Mouse (Mus musculus): ENCODE measurements around the gene Gm11034. TPM values are rescaled to one million over a fixed set of nuclear protein-coding genes. Genes with fewer than 3 reads are reported as not detected.

The Gm11034 gene
- polyA plus RNA-seq (2015; fragmentation: Nextera tagmentation; extraction: Ambion mirVana): not detected in 2 replicates

DNA sequence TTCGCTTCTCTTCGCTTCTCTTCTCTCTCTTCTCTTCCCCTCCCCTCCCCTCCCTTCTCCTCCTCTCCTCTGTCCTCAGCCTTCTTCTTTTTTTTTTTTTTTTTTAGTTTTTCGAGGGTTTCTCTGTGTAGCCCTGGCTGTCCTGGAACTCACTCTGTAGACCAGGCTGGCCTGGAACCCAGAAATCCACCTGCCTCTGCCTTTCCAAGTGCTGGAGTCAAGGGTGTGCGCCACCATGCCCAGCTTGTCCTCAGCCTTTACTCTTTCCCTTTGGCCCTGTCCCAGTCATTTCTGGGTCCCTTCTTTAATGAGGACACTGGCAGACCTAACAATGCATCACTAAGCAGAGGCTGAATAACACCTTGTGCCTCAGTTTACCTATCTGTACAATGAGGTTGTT is at the start of gene Gm11034:
Gene Gm11034 (minus strand): TSS at position 101 of the 400 bp plus-strand sequence.
- no peaks in the 10 kb centered on the region for H3K36me3 ChIP-seq
- no peak within 1 kb of the TSS for H3K4me3 ChIP-seq (replicated peaks)
- no peak for ATAC-seq
- H3K4me2 ChIP-seq (replicated peaks): no peak within 1 kb of the TSS
- no peak within 1 kb of the TSS for H3K9ac ChIP-seq
- no peaks in the 10 kb centered on the region for H3K4me1 ChIP-seq (replicated peaks)
- 0 out of 2 replicates have a peak, but pooled peaks cover 2% of the 10 kb centered on the region for H3K27me3 ChIP-seq (replicated peaks)
- H3K27ac ChIP-seq: no peak within 1 kb of the TSS
- no peaks in the 10 kb centered on the region for H3K9me3 ChIP-seq
- 71% methylated on average over 4 of the region's 4 CpGs for WGBS

DNA sequence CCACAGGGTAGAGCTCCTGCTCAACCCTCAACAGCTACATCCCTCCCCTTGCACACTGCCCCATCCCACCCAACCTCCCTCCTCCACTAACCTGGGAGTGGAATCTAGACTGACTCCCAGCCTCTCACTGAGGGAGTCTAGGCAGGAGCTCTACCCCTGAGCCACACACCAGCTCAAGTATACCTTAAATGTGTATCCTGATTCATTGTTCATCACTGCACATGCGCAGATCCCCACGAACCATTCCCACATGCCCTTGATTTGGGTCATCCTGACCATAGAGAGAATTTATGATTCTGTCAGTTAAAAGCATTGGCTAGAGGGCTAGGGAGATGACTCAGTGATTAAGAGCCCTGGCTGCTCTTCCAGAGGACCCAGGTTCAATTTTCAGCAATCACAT is 49.3 kb upstream of the Gm11034 start:
- H3K4me3 ChIP-seq (replicated peaks): no peak overlapping the region
- no peak overlapping the region for H3K4me2 ChIP-seq (replicated peaks)
- ATAC-seq: no peak
- 79% methylated on average over 2 of the region's 2 CpGs for WGBS
- no peak overlapping the region for H3K27ac ChIP-seq
- no peak overlapping the region for H3K9ac ChIP-seq
- H3K9me3 ChIP-seq: no peaks in the 10 kb centered on the region
- no peaks in the 10 kb centered on the region for H3K36me3 ChIP-seq
- no peaks in the 10 kb centered on the region for H3K4me1 ChIP-seq (replicated peaks)
- no peaks in the 10 kb centered on the region for H3K27me3 ChIP-seq (replicated peaks)

DNA sequence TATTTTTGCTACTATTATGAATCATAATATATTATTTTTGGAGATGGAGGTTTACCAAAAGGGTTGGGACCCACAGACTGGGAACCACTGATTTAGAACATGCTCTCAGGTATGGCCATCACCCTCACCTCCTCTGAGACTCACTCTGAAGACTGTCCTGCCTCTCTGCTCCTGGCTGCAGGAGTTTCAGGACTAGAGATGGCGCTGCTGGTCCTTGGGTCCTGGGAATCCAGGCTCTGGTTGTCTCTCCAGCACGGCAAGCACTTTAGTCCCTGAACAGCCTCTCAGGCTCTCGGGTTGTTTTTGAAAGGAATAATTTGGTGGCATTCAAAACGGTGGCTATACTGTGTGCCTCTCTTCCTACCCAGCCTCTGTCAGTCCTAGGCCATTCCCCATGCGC is 48.4 kb upstream of the Gm11034 start:
- H3K27ac ChIP-seq: no peak overlapping the region
- 54% methylated on average over 5 of the region's 5 CpGs for WGBS
- no peaks in the 10 kb centered on the region for H3K9me3 ChIP-seq
- no peak overlapping the region for H3K4me2 ChIP-seq (replicated peaks)
- H3K27me3 ChIP-seq (replicated peaks): no peaks in the 10 kb centered on the region
- no peak for ATAC-seq
- H3K36me3 ChIP-seq: no peaks in the 10 kb centered on the region
- no peak overlapping the region for H3K9ac ChIP-seq
- H3K4me3 ChIP-seq (replicated peaks): no peak overlapping the region
- no peaks in the 10 kb centered on the region for H3K4me1 ChIP-seq (replicated peaks)

DNA sequence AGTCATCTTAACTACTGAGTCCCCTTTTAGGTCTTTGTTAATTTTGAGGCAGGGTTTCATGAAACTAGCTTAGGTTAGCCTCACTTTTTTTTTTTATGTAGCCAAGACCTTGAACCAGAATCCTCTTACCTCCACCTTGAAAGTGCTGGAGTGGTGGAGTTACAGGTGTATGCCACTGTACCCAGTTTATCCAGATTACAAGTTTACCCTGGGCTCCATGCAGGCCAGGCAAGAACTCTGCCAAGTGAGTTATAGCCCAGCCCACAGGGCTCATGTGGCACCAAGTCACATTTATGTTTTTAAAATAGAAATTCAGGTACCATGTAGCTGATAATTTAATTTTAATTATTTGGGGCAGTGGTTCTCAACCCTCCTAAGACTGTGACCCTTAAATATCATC is 48.0 kb upstream of the Gm11034 start:
- ATAC-seq: no peak
- H3K9me3 ChIP-seq: no peaks in the 10 kb centered on the region
- H3K4me1 ChIP-seq (replicated peaks): no peaks in the 10 kb centered on the region
- H3K4me2 ChIP-seq (replicated peaks): no peak overlapping the region
- H3K27ac ChIP-seq: no peak overlapping the region
- H3K9ac ChIP-seq: no peak overlapping the region
- no peaks in the 10 kb centered on the region for H3K36me3 ChIP-seq
- no peaks in the 10 kb centered on the region for H3K27me3 ChIP-seq (replicated peaks)
- no peak overlapping the region for H3K4me3 ChIP-seq (replicated peaks)

DNA sequence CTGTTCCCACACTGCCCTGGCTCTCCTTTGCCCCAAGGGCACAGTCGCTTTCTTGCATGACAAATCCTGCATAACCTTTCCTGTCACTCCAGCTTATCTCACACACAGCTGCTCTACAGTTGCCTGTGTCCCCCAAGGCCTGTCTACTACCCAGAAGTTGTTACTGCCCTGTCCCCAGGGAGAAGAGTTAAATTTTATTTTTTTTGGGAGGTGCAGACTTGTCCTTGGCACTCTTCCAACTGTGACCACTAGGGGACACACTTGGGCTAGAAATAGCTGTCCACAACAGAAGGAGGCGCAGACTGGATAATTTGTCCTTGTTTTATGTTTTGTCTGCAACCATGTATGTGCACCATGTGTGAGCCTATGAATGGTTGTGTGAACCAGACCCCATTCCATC is 47.6 kb upstream of the Gm11034 start:
- no peaks in the 10 kb centered on the region for H3K4me1 ChIP-seq (replicated peaks)
- H3K27me3 ChIP-seq (replicated peaks): no peaks in the 10 kb centered on the region
- H3K27ac ChIP-seq: no peak overlapping the region
- no peak overlapping the region for H3K4me2 ChIP-seq (replicated peaks)
- no peaks in the 10 kb centered on the region for H3K36me3 ChIP-seq
- WGBS: 36% methylated on average over 2 of the region's 2 CpGs
- ATAC-seq: peak; percentile 55; the same call in 1 of the 2 replicates
- no peak overlapping the region for H3K9ac ChIP-seq
- H3K4me3 ChIP-seq (replicated peaks): no peak overlapping the region
- H3K9me3 ChIP-seq: no peaks in the 10 kb centered on the region

DNA sequence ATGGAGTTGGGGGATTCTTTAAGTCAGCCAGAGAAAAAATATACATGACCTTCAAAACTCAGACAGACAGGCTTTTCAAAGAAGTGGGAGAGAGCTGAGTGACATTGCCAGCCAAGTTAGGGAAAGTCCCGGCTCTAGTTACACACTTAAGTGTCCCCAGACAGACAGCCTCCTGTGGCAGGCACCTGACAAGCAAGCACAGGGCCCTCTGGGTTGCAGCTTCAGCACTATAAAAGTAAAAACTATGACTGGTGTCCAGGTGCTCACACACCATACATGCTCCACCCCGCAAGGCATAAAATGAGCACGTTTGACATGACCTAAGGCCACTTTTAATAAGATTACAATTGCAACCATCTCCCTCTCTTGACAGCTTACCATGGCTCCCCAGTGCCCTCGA is 47.1 kb upstream of the Gm11034 start:
- no peak for ATAC-seq
- H3K27ac ChIP-seq: no peak overlapping the region
- H3K9ac ChIP-seq: no peak overlapping the region
- no peak overlapping the region for H3K4me2 ChIP-seq (replicated peaks)
- H3K27me3 ChIP-seq (replicated peaks): no peaks in the 10 kb centered on the region
- H3K4me1 ChIP-seq (replicated peaks): no peaks in the 10 kb centered on the region
- no peaks in the 10 kb centered on the region for H3K9me3 ChIP-seq
- no peaks in the 10 kb centered on the region for H3K36me3 ChIP-seq
- WGBS: 58% methylated on average over 4 of the region's 4 CpGs
- no peak overlapping the region for H3K4me3 ChIP-seq (replicated peaks)

DNA sequence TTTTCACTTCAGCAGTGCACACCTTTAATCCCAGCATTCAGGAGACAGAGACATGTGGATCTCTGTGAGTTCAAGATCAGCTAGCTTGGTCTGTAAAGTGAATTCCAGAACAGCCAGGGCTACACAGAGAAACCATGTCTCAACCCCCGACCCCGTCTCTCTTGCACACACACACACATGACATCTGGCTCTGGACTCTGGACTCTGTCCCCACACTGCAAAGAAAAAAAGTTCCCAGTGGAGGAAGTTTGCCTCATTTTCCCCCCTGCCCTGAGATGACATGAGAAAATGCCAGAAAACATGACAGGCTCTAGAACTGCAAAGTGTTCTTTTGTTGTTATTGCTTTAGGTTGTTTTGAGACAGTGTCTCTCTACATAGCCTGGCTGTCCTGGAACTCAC is 46.4 kb upstream of the Gm11034 start:
- ATAC-seq: no peak
- no peak overlapping the region for H3K9ac ChIP-seq
- H3K27ac ChIP-seq: no peak overlapping the region
- no peaks in the 10 kb centered on the region for H3K36me3 ChIP-seq
- H3K27me3 ChIP-seq (replicated peaks): no peaks in the 10 kb centered on the region
- 56% methylated on average over 2 of the region's 2 CpGs for WGBS
- H3K9me3 ChIP-seq: no peaks in the 10 kb centered on the region
- no peak overlapping the region for H3K4me2 ChIP-seq (replicated peaks)
- no peak overlapping the region for H3K4me3 ChIP-seq (replicated peaks)
- H3K4me1 ChIP-seq (replicated peaks): no peaks in the 10 kb centered on the region

DNA sequence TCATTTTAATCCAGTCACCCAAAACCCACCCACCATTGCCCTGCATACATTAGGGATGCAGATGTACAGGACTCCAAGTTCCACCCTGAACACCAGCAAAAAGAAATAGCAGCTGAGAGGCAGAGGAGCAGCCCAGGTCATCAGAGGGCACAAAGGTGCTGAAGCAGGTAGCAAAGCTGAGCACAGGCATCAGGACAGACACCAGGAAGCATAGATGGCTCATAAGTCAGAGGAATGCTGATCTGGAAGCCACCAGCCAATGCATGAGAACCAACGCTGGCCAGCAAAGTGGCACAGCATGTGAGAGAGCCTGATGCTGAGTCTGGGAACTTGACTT is 44.4 kb upstream of the Gm11034 start:
- H3K27ac ChIP-seq: no peak overlapping the region
- no peak for ATAC-seq
- no peaks in the 10 kb centered on the region for H3K9me3 ChIP-seq
- H3K4me3 ChIP-seq (replicated peaks): no peak overlapping the region
- no peak overlapping the region for H3K9ac ChIP-seq
- peaks cover 6% of the 10 kb centered on the region; the same call in 1 of the 2 replicates for H3K36me3 ChIP-seq
- no peak overlapping the region for H3K4me2 ChIP-seq (replicated peaks)
- WGBS: 89% methylated on average over 1 of the region's 1 CpGs
- no peaks in the 10 kb centered on the region for H3K27me3 ChIP-seq (replicated peaks)
- no peaks in the 10 kb centered on the region for H3K4me1 ChIP-seq (replicated peaks)

DNA sequence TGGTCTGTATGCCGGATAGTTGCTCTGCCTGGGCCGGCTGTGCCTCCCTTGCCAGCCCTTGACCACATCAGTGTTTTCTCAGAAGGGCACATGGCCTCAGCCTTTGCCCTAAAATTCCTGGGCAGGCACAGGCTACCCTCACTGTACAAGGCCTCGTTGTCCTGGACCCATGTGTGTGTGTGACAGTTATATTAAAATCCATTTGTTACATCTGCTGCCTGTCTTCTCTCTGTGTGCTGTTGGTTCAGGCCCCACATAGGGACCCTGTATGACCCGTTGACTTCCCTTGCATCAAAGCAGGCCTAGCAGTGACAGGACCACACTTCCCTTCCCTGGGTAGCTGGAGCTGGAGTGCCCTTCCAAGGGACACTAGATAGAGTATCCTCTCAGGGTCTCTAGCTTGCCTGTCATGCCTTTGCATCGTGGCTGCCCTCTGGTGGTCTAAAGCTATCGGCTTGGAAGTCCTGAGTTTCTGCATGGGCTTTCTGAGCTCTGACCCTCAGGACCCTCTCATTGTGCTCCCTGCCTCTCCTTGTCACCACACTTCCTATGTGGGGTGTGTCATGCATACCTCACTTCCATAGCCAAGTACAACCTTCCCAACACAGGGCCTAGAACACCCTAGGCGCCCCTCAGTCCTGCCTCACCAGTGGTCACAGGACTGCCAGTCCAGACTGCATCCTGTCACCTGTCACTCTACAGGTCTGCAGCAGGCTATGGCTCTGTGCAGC is 43.9 kb upstream of the Gm11034 start:
- no peak overlapping the region for H3K4me3 ChIP-seq (replicated peaks)
- no peaks in the 10 kb centered on the region for H3K27me3 ChIP-seq (replicated peaks)
- no peak overlapping the region for H3K9ac ChIP-seq
- 57% methylated on average over 7 of the region's 7 CpGs for WGBS
- H3K36me3 ChIP-seq: peaks cover 7% of the 10 kb centered on the region; the same call in 1 of the 2 replicates
- H3K4me1 ChIP-seq (replicated peaks): no peaks in the 10 kb centered on the region
- H3K27ac ChIP-seq: no peak overlapping the region
- no peak overlapping the region for H3K4me2 ChIP-seq (replicated peaks)
- H3K9me3 ChIP-seq: no peaks in the 10 kb centered on the region
- ATAC-seq: no peak

DNA sequence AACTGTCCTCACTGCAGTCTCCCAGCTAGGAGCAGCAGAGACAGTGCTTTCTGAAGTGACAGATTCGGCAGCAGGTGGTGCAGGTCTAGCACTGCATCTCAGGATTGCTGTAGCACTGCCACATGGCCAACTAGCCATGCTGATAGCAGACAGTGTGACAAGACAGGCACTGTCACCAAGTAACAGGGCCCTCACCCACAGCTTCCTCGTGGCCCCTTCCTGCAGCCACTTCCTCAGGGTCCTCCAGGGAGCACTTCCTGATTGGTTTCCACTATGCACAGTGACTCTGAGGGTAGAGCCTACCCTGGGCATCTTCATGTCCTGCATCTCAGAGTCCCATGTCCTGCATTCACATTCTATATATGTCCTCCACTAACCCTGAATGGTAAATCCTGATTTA is 31.2 kb upstream of the Gm11034 start:
- 71% methylated on average over 2 of the region's 2 CpGs for WGBS
- ATAC-seq: no peak
- Histone ChIP-seq H3K36me3 (peaks cover 1% of the 10 kb centered on the region; the same call in 1 of the 2 replicates), H3K9me3 (no peaks in the 10 kb centered on the region), H3K4me2 (replicated peaks) (no peak overlapping the region), H3K27ac (no peak overlapping the region), H3K27me3 (replicated peaks) (no peaks in the 10 kb centered on the region), H3K4me1 (replicated peaks) (peaks cover 12% of the 10 kb centered on the region), H3K9ac (no peak overlapping the region), H3K4me3 (replicated peaks) (no peak overlapping the region)

DNA sequence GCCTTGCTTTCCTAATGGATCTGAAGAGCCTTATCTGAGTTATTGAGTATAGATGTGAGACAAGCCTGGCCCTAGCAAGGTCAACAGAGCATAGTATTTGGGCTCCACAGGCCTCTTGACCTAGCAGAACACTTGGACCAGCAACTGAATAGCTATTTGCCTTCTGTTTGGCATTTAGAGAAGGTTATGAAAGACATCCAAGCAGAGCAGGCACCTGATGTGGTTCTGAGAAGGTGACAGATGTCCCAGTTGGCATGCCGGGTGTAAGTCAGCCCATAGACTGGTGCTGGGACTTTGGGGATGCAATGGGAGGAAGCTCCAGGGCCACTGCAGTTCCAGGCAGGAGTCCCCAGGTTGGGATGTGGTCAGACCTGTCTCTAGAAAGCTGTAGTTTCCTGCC is 28.8 kb upstream of the Gm11034 start:
- peaks cover 14% of the 10 kb centered on the region for H3K4me1 ChIP-seq (replicated peaks)
- no peaks in the 10 kb centered on the region for H3K36me3 ChIP-seq
- no peaks in the 10 kb centered on the region for H3K27me3 ChIP-seq (replicated peaks)
- H3K4me2 ChIP-seq (replicated peaks): no peak overlapping the region
- no peak for ATAC-seq
- H3K9ac ChIP-seq: no peak overlapping the region
- no peak overlapping the region for H3K4me3 ChIP-seq (replicated peaks)
- H3K27ac ChIP-seq: no peak overlapping the region
- WGBS: 96% methylated on average over 1 of the region's 1 CpGs
- H3K9me3 ChIP-seq: no peaks in the 10 kb centered on the region

DNA sequence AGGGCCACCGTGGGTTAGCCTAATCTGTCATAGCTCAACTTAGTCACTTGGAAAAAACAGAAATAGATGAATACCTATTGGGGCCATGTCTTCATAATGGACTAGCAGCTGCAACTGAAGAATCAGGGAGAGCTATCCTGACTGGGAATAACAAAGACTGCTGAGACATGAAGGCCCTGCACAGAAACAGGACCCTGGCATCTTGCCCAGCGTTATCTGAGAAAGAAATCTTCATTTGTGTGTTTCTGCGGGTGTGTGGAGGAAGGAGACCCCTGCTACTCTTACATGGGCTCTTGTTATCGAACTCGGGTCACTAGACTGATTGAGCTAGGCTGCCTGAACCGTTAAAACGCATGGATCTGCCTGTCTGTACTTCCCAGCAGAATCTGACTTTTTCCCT is 27.5 kb upstream of the Gm11034 start:
- peak overlapping the region; percentile 56; the same call in 1 of the 2 replicates for H3K9ac ChIP-seq
- H3K27ac ChIP-seq: 0 out of 2 replicates have a peak overlapping the region, but pooled peaks have one; percentile 94
- WGBS: 67% methylated on average over 7 of the region's 7 CpGs

DNA sequence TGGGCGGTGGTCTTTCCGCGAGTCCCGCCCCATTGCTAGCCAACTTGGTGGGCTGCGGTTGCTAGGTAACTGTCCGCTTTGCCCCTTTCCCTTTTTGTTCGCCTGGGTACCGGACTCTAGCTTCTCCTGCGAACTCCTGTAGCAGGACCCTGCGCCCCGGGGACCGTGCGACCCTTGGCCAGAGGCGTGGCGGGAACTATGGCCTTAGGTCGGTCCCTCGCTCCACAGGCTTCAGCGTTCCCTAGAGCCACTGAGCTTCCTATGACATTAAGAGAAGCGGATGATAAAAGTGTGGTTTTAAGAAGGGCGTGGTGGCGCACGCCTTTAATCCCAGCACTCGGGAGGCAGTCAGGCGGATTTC is 26.9 kb upstream of the Gm11034 start:
- peaks cover 14% of the 10 kb centered on the region for H3K4me1 ChIP-seq (replicated peaks)
- ATAC-seq: peak; percentile 76
- no peaks in the 10 kb centered on the region for H3K27me3 ChIP-seq (replicated peaks)
- peak overlapping the region; percentile 65 for H3K4me3 ChIP-seq (replicated peaks)
- H3K36me3 ChIP-seq: no peaks in the 10 kb centered on the region
- peak overlapping the region; percentile 94 for H3K27ac ChIP-seq
- no peaks in the 10 kb centered on the region for H3K9me3 ChIP-seq
- H3K4me2 ChIP-seq (replicated peaks): peak overlapping the region; percentile 66
- peak overlapping the region; percentile 56 for H3K9ac ChIP-seq
- WGBS: under 1% methylated on average over 24 of the region's 24 CpGs

More for the DNA sequence above, 27.5 kb upstream of the Gm11034 start:
- H3K9me3 ChIP-seq: no peaks in the 10 kb centered on the region
- H3K4me1 ChIP-seq (replicated peaks): peaks cover 14% of the 10 kb centered on the region
- no peaks in the 10 kb centered on the region for H3K36me3 ChIP-seq
- peak overlapping the region; percentile 65 for H3K4me3 ChIP-seq (replicated peaks)
- peak overlapping the region; percentile 66 for H3K4me2 ChIP-seq (replicated peaks)
- ATAC-seq: no peak
- H3K27me3 ChIP-seq (replicated peaks): no peaks in the 10 kb centered on the region
